Mouse (Mus musculus) heart, adult 9 months (tissue): Measurements from ENCODE around the gene Kctd13.

Experiments used
- DNase-seq, 2 experiments: peaks; one replicate each; pipeline ENCODE4 v3.0.0; 2022; ENCODE audit warnings: low spot score in 2 of 2

Gene Kctd13

DNA sequence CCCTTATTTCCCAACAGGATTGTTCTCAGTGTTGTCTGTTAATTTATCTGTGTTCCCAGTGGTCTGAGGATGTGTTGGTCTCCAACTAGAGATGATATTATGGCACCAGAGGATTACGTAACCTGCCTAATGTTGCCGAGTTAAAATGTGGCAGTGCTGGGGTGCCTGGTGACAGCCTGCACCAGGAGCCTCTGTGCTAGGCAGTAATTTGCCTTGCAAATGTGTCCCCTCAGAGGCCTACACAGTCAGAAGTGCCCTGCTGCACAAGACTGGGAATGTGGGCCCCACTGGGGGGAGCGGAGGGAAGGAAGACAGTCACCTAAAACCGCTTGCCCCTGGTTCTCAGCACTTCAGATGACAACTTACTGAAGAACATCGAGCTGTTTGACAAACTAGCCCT, 13.1 kb downstream of the Kctd13 start:
- DNase-seq = no peak

DNA sequence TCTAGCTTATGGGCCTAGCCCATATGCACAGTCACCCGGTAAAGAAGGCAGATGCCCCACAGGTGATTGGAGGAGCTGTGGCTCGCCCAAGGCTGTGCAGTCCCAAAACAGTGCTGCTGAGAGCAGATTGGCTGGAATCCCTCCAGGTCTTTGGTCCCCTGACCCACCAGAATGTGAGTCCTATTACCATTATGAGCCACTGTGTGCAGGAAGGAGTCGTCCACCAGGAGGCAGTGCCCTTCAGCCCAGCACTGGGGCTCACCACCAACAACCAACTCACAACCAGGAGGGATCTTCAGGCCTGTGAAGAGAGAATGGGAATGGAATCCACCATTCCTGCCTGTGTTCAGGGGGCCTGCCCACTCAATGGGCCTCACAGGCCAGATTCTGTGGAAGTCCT, 17.9 kb downstream of the Kctd13 start:
- peak in 1 of 2 experiments; percentile 20 for DNase-seq

DNA sequence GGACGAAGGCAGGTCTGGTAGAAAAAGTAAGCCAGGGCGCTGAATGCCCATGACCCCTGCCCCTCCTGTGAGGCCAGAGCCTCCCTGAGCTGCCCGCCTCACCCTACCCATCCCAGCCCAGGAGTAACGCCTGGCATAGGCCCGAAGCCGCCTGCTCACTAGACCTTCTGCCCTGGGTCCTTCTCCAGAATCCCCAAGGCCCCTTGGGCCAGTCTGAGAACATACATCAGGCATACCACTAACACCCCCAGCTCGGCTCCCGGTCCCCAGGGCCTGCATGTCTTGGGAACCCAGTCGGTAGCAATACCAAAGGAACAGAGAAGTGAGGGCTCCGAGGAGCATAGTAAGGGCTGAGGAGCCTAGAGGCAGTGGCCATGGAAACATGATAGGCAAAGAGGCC, 19.9 kb downstream of the Kctd13 start:
- no peak for DNase-seq

GRCm38 (mm10) chr7:126949403-126949792, 20.7 kb downstream of the Kctd13 start, which contains the start of gene Asphd1:
Gene Asphd1, minus strand, starts transcription at chr7:126949582.
- DNase-seq = no peak

GRCm38 (mm10) chr7:126949793-126950646, 21.3 kb downstream of the Kctd13 start, which contains the start of gene Sez6l2:
Gene Sez6l2, plus strand, starts transcription at chr7:126950563.
- DNase-seq = peak; percentile 66

DNA sequence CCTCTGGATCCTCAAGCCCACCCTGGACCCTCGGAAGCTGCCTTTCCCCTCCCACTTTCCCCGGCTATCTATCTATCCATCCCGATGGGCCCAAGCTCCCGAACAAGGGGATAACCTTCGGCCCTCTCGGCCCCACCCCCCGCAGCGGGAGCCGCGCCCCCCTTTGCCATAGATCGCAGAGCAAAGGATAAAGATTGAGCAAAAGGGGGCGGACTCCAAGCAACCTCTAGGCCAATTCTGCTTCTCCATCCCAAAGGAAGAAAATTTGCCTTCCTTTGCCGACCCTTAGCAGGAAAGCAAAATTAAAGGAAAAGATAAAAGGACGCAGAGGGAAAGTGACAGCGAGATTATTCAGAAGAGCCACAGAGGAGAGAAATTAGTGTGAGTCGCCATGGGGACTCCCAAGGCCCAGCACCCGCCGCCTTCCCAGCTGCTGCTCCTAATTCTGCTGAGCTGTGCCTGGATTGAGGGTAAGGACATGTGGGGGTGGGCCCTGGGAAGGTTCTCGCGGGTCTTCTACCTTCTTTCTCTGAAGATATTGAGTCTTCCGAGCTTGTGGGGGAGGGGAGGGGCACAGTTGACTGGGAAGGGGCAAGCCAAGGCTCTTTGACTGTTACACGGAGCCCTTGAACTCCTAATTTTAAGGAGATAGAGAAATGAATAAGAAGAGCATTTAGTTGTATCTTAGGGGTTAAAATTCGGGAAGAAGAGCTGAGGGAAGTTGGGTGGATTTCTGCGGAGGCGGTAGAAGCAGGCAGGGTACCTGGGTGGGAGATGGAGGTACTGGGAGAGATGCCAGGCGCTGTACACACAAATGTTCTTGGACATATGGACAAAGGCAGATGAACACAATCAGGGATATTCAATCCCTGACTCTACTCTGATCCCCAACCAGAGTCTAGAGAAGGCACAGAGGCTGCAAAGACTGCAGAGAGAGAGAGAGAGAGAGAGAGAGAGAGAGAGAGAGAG, 22.3 kb downstream of the Kctd13 start:
- DNase-seq = no peak

DNA sequence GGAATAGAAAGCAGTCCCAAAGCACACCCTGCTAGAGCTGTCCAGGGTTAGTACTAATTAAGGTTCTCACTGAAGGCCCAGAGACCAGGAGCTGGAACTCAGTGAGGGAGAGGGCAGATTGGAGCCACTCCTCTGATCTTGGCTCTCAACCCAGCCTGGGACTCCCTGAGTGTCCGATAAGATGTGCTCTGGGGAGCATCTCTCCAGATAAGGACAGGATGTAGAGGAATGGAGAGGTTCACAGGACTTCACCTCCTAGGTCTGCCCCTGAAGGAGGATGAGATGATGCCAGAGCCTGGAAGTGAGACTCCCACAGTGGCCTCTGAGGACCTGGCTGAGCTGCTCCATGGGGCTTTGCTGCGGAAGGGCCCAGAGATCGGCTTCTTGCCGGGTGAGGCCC, 23.1 kb downstream of the Kctd13 start:
- no peak for DNase-seq

GRCm38 (mm10) chr7:126952646-126953045, 24.0 kb downstream of the Kctd13 start:
- DNase-seq = no peak

- no peak for DNase-seq
Observed at GRCm38 (mm10) chr7:126955125-126955524, 26.4 kb downstream of the Kctd13 start.

DNA sequence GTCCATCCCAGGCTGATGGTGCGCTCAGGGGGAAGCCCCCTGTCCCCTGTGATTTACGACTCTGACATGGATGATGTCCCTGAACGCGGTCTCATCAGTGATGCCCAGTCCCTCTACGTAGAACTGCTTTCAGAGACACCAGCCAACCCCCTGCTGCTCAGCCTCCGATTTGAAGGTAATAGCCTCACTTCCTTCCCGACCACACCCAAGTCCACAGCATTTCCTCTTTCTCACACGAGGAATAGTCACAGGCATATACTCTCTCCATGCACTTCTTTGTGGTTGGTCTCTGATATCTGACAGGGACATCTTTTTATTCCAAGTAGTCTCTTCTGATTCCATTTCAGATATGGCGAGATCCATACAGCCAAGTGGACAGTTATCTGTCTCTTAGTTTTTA, 31.1 kb downstream of the Kctd13 start:
- DNase-seq = no peak

- DNase-seq = no peak
Observed at GRCm38 (mm10) chr7:126961095-126961494, 32.4 kb downstream of the Kctd13 start.

- no peak for DNase-seq
Observed at GRCm38 (mm10) chr7:126961965-126962364, 33.3 kb downstream of the Kctd13 start.

DNA sequence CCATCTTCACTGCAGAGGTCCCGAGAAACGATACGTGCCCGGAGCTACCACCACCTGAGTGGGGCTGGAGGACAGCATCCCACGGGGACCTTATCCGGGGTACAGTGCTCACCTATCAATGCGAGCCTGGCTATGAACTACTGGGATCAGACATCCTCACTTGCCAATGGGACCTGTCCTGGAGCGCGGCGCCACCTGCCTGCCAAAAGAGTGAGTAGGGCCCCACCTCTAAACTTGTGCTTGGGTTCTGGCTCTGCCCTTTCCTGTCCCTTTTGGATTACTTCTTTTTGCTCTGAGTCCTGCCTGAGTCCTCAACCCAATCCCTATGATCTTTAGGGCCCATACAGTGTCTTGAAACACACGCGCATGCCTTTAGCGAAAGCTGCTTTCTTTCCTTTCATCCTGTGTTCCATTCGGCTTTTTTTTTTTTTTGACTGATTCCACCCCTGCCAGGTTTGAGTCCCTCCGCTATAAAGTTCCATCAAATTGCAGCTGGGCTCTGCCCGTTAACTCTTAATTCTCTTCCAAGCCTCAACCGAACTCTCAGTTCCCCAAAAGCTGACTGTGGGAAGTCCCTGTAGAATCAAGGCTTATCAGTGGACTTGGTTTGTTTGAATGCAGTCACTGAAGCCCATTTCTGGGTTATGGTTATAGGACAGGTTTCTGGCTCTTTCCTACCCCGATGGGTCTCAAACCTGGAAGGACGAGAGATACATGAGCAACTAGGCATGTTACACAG, 35.0 kb downstream of the Kctd13 start:
- DNase-seq = no peak

DNA sequence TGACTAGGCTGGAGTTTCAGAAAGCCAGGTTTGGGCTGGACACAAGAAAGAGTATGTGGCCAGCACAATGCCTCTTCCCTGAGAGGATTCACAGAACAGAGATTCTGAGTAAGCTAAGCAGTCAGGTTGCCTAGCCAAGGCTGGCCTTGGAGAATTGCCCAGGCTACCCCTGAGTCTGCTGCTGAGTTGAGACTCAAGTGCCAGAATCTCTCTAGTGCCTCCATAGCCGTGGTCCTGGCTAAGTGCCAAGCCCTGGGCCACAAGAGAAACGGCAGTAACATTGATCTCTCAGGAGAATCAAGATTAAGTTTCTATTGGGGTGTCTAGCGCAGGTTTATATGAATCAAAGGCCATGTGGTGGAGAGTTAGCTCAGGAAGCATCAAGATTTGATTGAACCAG, 36.9 kb downstream of the Kctd13 start:
- no peak for DNase-seq

DNA sequence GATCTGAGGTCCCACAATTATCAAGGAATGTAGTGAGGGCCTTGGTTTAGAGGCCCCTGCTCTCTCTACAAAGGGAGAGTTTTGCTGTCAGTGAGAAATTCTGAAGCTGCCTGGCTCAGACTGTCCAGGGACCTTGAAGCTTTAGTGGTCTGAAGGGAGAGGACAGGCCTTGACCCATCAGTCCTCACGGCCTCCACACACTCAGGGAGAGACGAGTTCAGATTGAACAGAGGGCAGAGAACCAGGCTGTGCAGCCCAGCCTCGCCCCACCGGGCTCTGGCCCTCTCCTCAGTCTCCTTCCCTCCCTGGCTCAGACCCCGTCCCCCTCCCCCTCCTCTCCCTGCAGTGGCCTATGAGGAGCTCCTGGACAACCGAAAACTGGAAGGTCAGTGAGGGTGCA, 38.7 kb downstream of the Kctd13 start:
- DNase-seq = no peak

GRCm38 (mm10) chr7:126975493-126975892, 46.8 kb downstream of the Kctd13 start:
- peak in 1 of 2 experiments; percentile 71 for DNase-seq

DNA sequence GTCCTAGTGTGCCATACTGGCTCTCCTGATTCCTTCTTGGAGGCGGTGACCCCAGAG, 47.0 kb downstream of the Kctd13 start, which contains the start of gene Cdipt:
Gene Cdipt, plus strand, starts transcription at position 22 of the 57 bp plus-strand sequence.
- no peak for DNase-seq

- peak; percentile 91 to 95 for DNase-seq
Observed at GRCm38 (mm10) chr7:126975950-126976866, 47.5 kb downstream of the Kctd13 start, which contains the start of gene Cdiptos. Gene Cdiptos, minus strand, starts transcription at chr7:126976098.

GRCm38 (mm10) chr7:126976878-126977459, 48.3 kb downstream of the Kctd13 start:
- DNase-seq = no peak

- DNase-seq = no peak
Observed at GRCm38 (mm10) chr7:126978841-126979240, 50.2 kb downstream of the Kctd13 start.

DNA sequence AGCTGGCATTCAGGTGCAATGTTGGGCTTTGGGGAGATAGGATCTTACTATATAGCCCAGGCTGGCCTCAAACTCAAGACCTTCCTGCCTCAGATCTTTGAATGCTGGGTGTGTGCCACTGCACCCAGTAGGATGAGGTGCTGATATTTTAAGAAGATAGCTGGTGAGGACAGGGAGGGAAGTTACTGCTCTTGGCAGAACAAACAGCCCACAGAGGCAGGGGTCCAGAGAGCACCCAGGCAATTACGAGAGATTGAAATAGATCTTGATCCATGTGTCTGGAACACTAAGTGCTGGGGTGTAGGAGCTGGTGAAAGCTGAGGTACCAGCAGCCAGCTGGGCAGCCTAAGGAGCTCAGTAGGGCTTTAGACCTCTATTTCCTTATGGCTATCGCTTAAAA, 52.9 kb downstream of the Kctd13 start:
- DNase-seq = no peak
